Mouse (Mus musculus): ENCODE data around the gene Dtx3. TPM values are rescaled to one million over a fixed set of nuclear protein-coding genes. Genes with fewer than 3 reads are reported as not detected.

Dtx3 gene
- polyA plus RNA-seq, 1 experiment, result 60.1 TPM

DNA sequence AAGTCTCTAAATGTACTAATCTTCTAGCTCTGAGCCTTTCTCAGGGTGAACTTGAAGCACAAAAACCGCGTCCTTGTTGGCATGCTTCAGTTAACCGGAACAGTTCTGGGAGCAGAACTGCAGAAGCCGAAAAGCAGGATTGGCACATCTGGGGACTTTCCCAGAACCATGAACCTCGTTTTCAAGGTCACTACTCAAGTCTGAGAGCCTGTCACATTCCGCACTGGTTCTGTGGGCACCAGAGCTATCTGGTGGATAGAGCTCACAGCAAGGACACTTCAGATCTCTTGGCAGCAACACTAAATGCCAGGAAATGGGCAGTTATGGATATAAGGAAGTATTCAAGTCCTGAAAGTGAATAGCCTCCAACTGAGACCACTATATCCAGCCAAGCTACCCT, 48.4 kb downstream of the Dtx3 start:
- TF ChIP-seq CTCF (IDR thresholded peaks at IDR 0.05; ENCODE audit: low read depth, low read length), result no peak
- no peak for TF ChIP-seq POLR2A (IDR thresholded peaks at IDR 0.05; ENCODE audit: borderline replicate concordance, low read depth, low read length)
- no peak overlapping the region for H3K27ac ChIP-seq (ENCODE audit: insufficient read depth, low read depth, low read length)
- H3K4me1 ChIP-seq (ENCODE audit: control insufficient read depth, insufficient read depth, low read length), result peaks cover 18% of the 10 kb centered on the region
- H3K4me3 ChIP-seq (ENCODE audit: insufficient read depth, low read length), result no peak overlapping the region

DNA sequence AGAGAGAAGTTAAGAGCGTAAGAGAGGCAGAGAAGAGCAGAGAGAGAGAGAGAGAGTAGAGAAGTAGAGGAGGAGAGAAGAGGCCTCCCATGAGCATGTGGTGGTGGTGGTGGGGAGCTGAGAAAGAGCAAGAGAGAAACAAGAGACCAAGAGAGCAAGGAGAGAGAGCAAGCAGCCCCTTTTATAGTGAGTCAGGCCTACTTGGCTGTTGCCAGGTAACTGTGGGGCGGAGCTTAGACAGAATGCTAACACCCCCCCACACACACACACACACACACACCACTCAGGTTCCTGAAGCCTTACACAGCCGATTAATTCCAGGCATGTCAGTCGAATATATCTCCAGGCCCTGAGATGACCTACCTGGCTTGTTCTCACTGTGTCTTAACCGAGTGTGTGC, 50.2 kb downstream of the Dtx3 start:
- TF ChIP-seq CTCF (IDR thresholded peaks at IDR 0.05; ENCODE audit: low read depth, low read length), result no peak
- no peak for TF ChIP-seq POLR2A (IDR thresholded peaks at IDR 0.05; ENCODE audit: borderline replicate concordance, low read depth, low read length)
- H3K4me3 ChIP-seq (ENCODE audit: insufficient read depth, low read length), result no peak overlapping the region
- H3K27ac ChIP-seq (ENCODE audit: insufficient read depth, low read depth, low read length), result no peak overlapping the region

DNA sequence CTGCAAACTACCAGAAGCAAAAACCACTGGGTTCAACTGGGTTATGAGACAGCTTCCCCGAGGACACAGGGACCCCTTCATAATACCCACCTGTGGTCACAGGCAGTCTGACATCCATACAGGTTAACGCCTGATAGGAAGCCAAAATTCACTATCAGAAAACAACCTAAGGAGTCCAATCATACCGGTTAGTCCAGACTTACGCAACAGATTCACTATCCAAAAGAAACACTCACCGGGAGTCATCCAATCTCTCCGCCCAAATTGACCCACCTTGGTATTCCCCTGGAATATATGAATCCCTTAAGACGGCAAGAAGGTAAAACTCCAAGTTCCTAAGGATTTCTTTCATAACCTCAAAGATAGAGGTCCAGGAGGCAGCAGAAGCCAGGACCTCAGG, 51.0 kb downstream of the Dtx3 start:
- Histone ChIP-seq H3K4me1 (ENCODE audit: control insufficient read depth, insufficient read depth, low read length) (peaks cover 4% of the 10 kb centered on the region), H3K4me3 (ENCODE audit: insufficient read depth, low read length) (no peak overlapping the region), H3K27ac (ENCODE audit: insufficient read depth, low read depth, low read length) (no peak overlapping the region)
- TF ChIP-seq CTCF (IDR thresholded peaks at IDR 0.05; ENCODE audit: low read depth, low read length) (no peak), POLR2A (IDR thresholded peaks at IDR 0.05; ENCODE audit: borderline replicate concordance, low read depth, low read length) (no peak)

More for the DNA sequence above, 50.2 kb downstream of the Dtx3 start:
- peaks cover 12% of the 10 kb centered on the region for H3K4me1 ChIP-seq (ENCODE audit: control insufficient read depth, insufficient read depth, low read length)

GRCm38 (mm10) chr10:127143228-127143627, 52.3 kb downstream of the Dtx3 start:
- no peak overlapping the region for H3K27ac ChIP-seq (ENCODE audit: insufficient read depth, low read depth, low read length)
- H3K4me3 ChIP-seq (ENCODE audit: insufficient read depth, low read length), result no peak overlapping the region
- no peak for TF ChIP-seq CTCF (IDR thresholded peaks at IDR 0.05; ENCODE audit: low read depth, low read length)
- no peak for TF ChIP-seq POLR2A (IDR thresholded peaks at IDR 0.05; ENCODE audit: borderline replicate concordance, low read depth, low read length)
- no peaks in the 10 kb centered on the region; the same call in none of the 2 replicates for H3K4me1 ChIP-seq (ENCODE audit: control insufficient read depth, insufficient read depth, low read length)

- Histone ChIP-seq H3K27ac (ENCODE audit: insufficient read depth, low read depth, low read length) (no peak overlapping the region), H3K4me3 (ENCODE audit: insufficient read depth, low read length) (no peak overlapping the region)
Measured at GRCm38 (mm10) chr10:127141500-127141899, 54.0 kb downstream of the Dtx3 start.

GRCm38 (mm10) chr10:127140971-127141370, 54.6 kb downstream of the Dtx3 start:
- Histone ChIP-seq H3K27ac (ENCODE audit: insufficient read depth, low read depth, low read length) (no peak overlapping the region), H3K4me3 (ENCODE audit: insufficient read depth, low read length) (no peak overlapping the region), H3K4me1 (ENCODE audit: control insufficient read depth, insufficient read depth, low read length) (peaks cover 12% of the 10 kb centered on the region)
- TF ChIP-seq CTCF (IDR thresholded peaks at IDR 0.05; ENCODE audit: low read depth, low read length), result no peak
- TF ChIP-seq POLR2A (IDR thresholded peaks at IDR 0.05; ENCODE audit: borderline replicate concordance, low read depth, low read length), result no peak

More at GRCm38 (mm10) chr10:127141500-127141899, 54.0 kb downstream of the Dtx3 start:
- H3K4me1 ChIP-seq (ENCODE audit: control insufficient read depth, insufficient read depth, low read length), result peaks cover 6% of the 10 kb centered on the region
- TF ChIP-seq POLR2A (IDR thresholded peaks at IDR 0.05; ENCODE audit: borderline replicate concordance, low read depth, low read length) (no peak), CTCF (IDR thresholded peaks at IDR 0.05; ENCODE audit: low read depth, low read length) (no peak)

Other genes starting within 250 kb of the Dtx3 start
- gene Ctdsp2, start 217.0 kb downstream of the Dtx3 start, polyA plus RNA-seq (2012; ENCODE audit: insufficient read depth, insufficient read length, missing spikeins), result 117 and 123 TPM in 2 replicates
- not detected in 2 replicates for gene Avil, start 195.0 kb downstream of the Dtx3 start, polyA plus RNA-seq (2012; ENCODE audit: insufficient read depth, insufficient read length, missing spikeins)
- 12.9 and 16.4 TPM in 2 replicates for gene Tsfm, start 164.9 kb downstream of the Dtx3 start, polyA plus RNA-seq (2012; ENCODE audit: insufficient read depth, insufficient read length, missing spikeins)
- gene Mettl1, start 154.3 kb downstream of the Dtx3 start, polyA plus RNA-seq (2012; ENCODE audit: insufficient read depth, insufficient read length, missing spikeins), result 3.1 and 4.3 TPM in 2 replicates
- 0.34 TPM in 1 of 2 replicates, not detected in the other for gene Eef1akmt3, start 154.2 kb downstream of the Dtx3 start, polyA plus RNA-seq (2012; ENCODE audit: insufficient read depth, insufficient read length, missing spikeins)
- not detected in 2 replicates for gene Cyp27b1, start 147.5 kb downstream of the Dtx3 start, polyA plus RNA-seq (2012; ENCODE audit: insufficient read depth, insufficient read length, missing spikeins)
- gene March9, start 135.5 kb downstream of the Dtx3 start, polyA plus RNA-seq (2012; ENCODE audit: insufficient read depth, insufficient read length, missing spikeins), result 1.2 and 1.7 TPM in 2 replicates
- gene Cdk4, start 132.2 kb downstream of the Dtx3 start, polyA plus RNA-seq (2012; ENCODE audit: insufficient read depth, insufficient read length, missing spikeins), result 161 and 187 TPM in 2 replicates
- 116 and 126 TPM in 2 replicates for gene Tspan31, start 125.5 kb downstream of the Dtx3 start, polyA plus RNA-seq (2012; ENCODE audit: insufficient read depth, insufficient read length, missing spikeins)
- 0.85 and 2.0 TPM in 2 replicates for gene Agap2, start 120.4 kb downstream of the Dtx3 start, polyA plus RNA-seq (2012; ENCODE audit: insufficient read depth, insufficient read length, missing spikeins)
- gene Os9, start 74.6 kb downstream of the Dtx3 start, polyA plus RNA-seq (2012; ENCODE audit: insufficient read depth, insufficient read length, missing spikeins), result 164 and 167 TPM in 2 replicates
- gene B4galnt1, start 30.5 kb downstream of the Dtx3 start, polyA plus RNA-seq (2012; ENCODE audit: insufficient read depth, insufficient read length, missing spikeins), result 42.2 and 50.6 TPM in 2 replicates
- not detected in 2 replicates for gene Slc26a10, start 15.1 kb downstream of the Dtx3 start, polyA plus RNA-seq (2012; ENCODE audit: insufficient read depth, insufficient read length, missing spikeins)
- 1.3 TPM in 1 of 2 replicates, not detected in the other for gene Arhgef25, start 5.6 kb downstream of the Dtx3 start, polyA plus RNA-seq (2012; ENCODE audit: insufficient read depth, insufficient read length, missing spikeins)
- 34.5 and 35.0 TPM in 2 replicates for gene Pip4k2c, start 15.9 kb upstream of the Dtx3 start, polyA plus RNA-seq (2012; ENCODE audit: insufficient read depth, insufficient read length, missing spikeins)
- gene Kif5a, start 67.6 kb upstream of the Dtx3 start, polyA plus RNA-seq (2012; ENCODE audit: insufficient read depth, insufficient read length, missing spikeins), result 2.3 and 2.5 TPM in 2 replicates
- 119 and 121 TPM in 2 replicates for gene Dctn2, start 70.6 kb upstream of the Dtx3 start, polyA plus RNA-seq (2012; ENCODE audit: insufficient read depth, insufficient read length, missing spikeins)
- gene Mbd6, start 93.3 kb upstream of the Dtx3 start, polyA plus RNA-seq (2012; ENCODE audit: insufficient read depth, insufficient read length, missing spikeins), result 45.8 and 53.4 TPM in 2 replicates
- gene Mars, start 116.1 kb upstream of the Dtx3 start, polyA plus RNA-seq (2012; ENCODE audit: insufficient read depth, insufficient read length, missing spikeins), result 29.4 and 34.9 TPM in 2 replicates
- 131 and 146 TPM in 2 replicates for gene Arhgap9, start 126.2 kb upstream of the Dtx3 start, polyA plus RNA-seq (2012; ENCODE audit: insufficient read depth, insufficient read length, missing spikeins)
- gene Gli1, start 146.2 kb upstream of the Dtx3 start, polyA plus RNA-seq (2012; ENCODE audit: insufficient read depth, insufficient read length, missing spikeins), result not detected in 2 replicates
- gene Inhbe, start 158.7 kb upstream of the Dtx3 start, polyA plus RNA-seq (2012; ENCODE audit: insufficient read depth, insufficient read length, missing spikeins), result not detected in 2 replicates
- gene Inhbc, start 174.7 kb upstream of the Dtx3 start, polyA plus RNA-seq (2012; ENCODE audit: insufficient read depth, insufficient read length, missing spikeins), result not detected in 2 replicates
- gene R3hdm2, start 184.6 kb upstream of the Dtx3 start, polyA plus RNA-seq (2012; ENCODE audit: insufficient read depth, insufficient read length, missing spikeins), result 134 and 144 TPM in 2 replicates

Measured in bone marrow macrophage, adult 2 months (primary cell).